Mouse (Mus musculus): ENCODE data around the gene Dus3l. TPM values are rescaled to one million over a fixed set of nuclear protein-coding genes. Genes with fewer than 3 reads are reported as not detected.
A peak's percentile ranks its signal among the peaks of the same experiment; 100 is the strongest.

Gene Dus3l
- polyA plus RNA-seq, 1 experiment from 2014 or later = 24.6 TPM

DNA sequence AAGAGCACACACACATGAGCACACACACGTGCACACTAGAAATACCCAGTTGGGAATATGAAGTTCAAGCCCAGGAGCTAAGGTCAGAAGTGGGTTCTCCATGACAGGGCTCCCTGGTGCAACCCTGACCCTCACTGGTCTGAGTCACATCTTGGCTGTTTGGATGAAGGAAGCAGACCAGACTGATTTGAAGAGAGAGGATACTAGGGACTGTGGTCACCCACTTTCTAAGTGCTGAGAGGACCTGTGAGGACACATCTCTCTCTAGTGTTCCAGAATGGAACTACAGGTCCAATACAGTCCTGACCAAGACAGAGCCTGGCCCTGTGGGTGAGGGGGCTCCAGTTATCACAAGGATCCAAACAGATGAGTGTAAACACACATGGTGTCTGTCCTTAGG is 41.2 kb downstream of the Dus3l start:
- 85% methylated on average over 1 of the region's 1 CpGs for WGBS (ENCODE audit: insufficient replicate concordance)
- ATAC-seq = no peak

DNA sequence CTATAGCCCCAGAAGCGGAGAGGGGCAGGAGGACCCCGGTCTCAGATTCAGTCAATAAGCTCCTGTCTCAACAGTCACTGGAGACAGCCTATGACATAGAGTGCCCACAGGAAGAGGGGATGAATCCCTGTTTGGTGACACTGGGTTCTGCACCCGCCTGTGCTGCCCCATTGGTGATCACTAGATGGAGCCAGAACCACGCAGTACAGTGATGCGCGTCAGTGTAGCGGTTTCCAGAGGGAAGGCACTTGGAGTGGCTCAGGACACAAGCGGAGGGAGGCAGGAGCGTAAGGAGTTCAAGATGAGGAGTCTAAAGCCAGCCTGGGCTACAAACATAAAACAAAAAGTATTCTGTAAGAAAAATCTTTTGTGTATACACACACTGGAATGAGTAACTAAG is 44.0 kb downstream of the Dus3l start:
- no peak overlapping the region for H3K4me2 ChIP-seq
- 13% methylated on average over 9 of the region's 9 CpGs for WGBS (ENCODE audit: insufficient replicate concordance)
- H3K9ac ChIP-seq = no peak overlapping the region
- H3K27me3 ChIP-seq (replicated peaks) = peaks cover 9% of the 10 kb centered on the region
- H3K4me1 ChIP-seq = peaks cover 35% of the 10 kb centered on the region
- peak; percentile 65 for ATAC-seq
- H3K9me3 ChIP-seq (replicated peaks) = no peaks in the 10 kb centered on the region
- no peak overlapping the region for H3K27ac ChIP-seq
- no peak overlapping the region for H3K4me3 ChIP-seq
- peaks cover 24% of the 10 kb centered on the region for H3K36me3 ChIP-seq

More for the DNA sequence above, 41.2 kb downstream of the Dus3l start:
- Histone ChIP-seq H3K4me2 (no peak overlapping the region), H3K4me1 (peaks cover 23% of the 10 kb centered on the region), H3K27me3 (replicated peaks) (peaks cover 7% of the 10 kb centered on the region), H3K27ac (no peak overlapping the region), H3K9ac (no peak overlapping the region), H3K4me3 (no peak overlapping the region), H3K9me3 (replicated peaks) (no peaks in the 10 kb centered on the region), H3K36me3 (peaks cover 51% of the 10 kb centered on the region)

DNA sequence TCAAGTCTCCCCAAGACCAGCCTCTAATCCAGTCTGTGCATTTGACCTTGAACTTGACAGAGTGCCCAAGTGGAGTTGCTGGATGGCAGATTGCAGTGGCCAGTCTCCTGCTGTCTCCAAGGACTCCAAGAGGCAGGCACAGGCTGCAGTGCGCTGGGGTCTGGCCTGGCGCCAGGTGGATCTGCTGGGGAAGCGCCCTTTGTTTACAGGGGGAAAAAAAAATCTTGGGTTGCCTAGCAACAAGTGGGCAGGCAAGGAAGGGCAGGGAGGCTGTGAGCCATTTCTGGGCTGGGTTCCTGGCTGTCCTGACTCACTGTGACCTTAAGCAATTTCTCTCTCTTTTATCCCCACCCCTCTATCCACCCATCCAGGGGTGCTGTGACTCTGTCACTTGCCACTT is 45.7 kb downstream of the Dus3l start:
- 0 out of 2 replicates have a peak, but pooled peaks have one; percentile 17 for ATAC-seq
- 42% methylated on average over 3 of the region's 3 CpGs for WGBS (ENCODE audit: insufficient replicate concordance)
- Histone ChIP-seq H3K9ac (no peak overlapping the region), H3K27ac (no peak overlapping the region), H3K9me3 (replicated peaks) (no peaks in the 10 kb centered on the region), H3K4me2 (no peak overlapping the region), H3K27me3 (replicated peaks) (peaks cover 11% of the 10 kb centered on the region), H3K4me1 (peaks cover 52% of the 10 kb centered on the region), H3K36me3 (peaks cover 10% of the 10 kb centered on the region), H3K4me3 (no peak overlapping the region)

- H3K9me3 ChIP-seq (replicated peaks) = no peaks in the 10 kb centered on the region
- no peak for ATAC-seq
- no peak overlapping the region for H3K4me3 ChIP-seq
- peaks cover 6% of the 10 kb centered on the region for H3K36me3 ChIP-seq
- H3K27ac ChIP-seq = no peak overlapping the region
- peaks cover 4% of the 10 kb centered on the region; the same call in 1 of the 2 replicates for H3K27me3 ChIP-seq (replicated peaks)
- H3K4me1 ChIP-seq = peaks cover 64% of the 10 kb centered on the region
- no peak overlapping the region for H3K4me2 ChIP-seq
- 29% methylated on average over 24 of the region's 24 CpGs for WGBS (ENCODE audit: insufficient replicate concordance)
- no peak overlapping the region for H3K9ac ChIP-seq
Observed at GRCm38 (mm10) chr17:56814316-56815056, 49.9 kb downstream of the Dus3l start.

DNA sequence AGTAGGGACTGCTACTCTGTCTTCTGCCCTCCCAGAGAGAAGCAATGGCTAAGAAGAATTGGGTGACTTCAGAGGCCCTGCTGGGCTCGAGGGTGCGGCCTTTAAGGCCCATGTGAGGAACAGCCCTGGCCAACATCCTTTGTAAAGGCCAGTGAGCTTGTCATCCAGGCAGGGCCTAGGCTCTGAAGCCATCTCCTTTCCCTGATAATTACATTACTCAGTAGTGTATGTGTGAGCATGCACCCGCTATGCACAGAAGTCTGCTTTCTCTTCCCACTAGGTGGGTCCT is 50.4 kb downstream of the Dus3l start:
- H3K27ac ChIP-seq = no peak overlapping the region
- H3K4me1 ChIP-seq = peaks cover 64% of the 10 kb centered on the region
- peak overlapping the region; percentile 14; the same call in 1 of the 2 replicates for H3K9ac ChIP-seq
- peaks cover 4% of the 10 kb centered on the region; the same call in 1 of the 2 replicates for H3K27me3 ChIP-seq (replicated peaks)
- no peak overlapping the region for H3K4me2 ChIP-seq
- ATAC-seq = no peak
- H3K9me3 ChIP-seq (replicated peaks) = no peaks in the 10 kb centered on the region
- peaks cover 6% of the 10 kb centered on the region for H3K36me3 ChIP-seq
- 88% methylated on average over 3 of the region's 3 CpGs for WGBS (ENCODE audit: insufficient replicate concordance)
- H3K4me3 ChIP-seq = no peak overlapping the region

GRCm38 (mm10) chr17:56818067-56818636 is 53.6 kb downstream of the Dus3l start:
- H3K4me3 ChIP-seq = peak overlapping the region; percentile 37
- H3K27ac ChIP-seq = peak overlapping the region; percentile 73

GRCm38 (mm10) chr17:56819032-56819545 is 54.5 kb downstream of the Dus3l start:
- H3K4me1 ChIP-seq = peaks cover 55% of the 10 kb centered on the region
- no peak overlapping the region for H3K4me2 ChIP-seq
- no peaks in the 10 kb centered on the region for H3K9me3 ChIP-seq (replicated peaks)
- H3K27me3 ChIP-seq (replicated peaks) = no peaks in the 10 kb centered on the region
- H3K4me3 ChIP-seq = no peak overlapping the region
- no peak overlapping the region for H3K9ac ChIP-seq
- H3K36me3 ChIP-seq = peaks cover 17% of the 10 kb centered on the region
- WGBS (ENCODE audit: insufficient replicate concordance) = 66% methylated on average over 6 of the region's 6 CpGs
- no peak for ATAC-seq
- H3K27ac ChIP-seq = peak overlapping the region; percentile 43; the same call in 1 of the 2 replicates

More at GRCm38 (mm10) chr17:56818067-56818636, 53.6 kb downstream of the Dus3l start:
- Histone ChIP-seq H3K9me3 (replicated peaks) (no peaks in the 10 kb centered on the region), H3K36me3 (peaks cover 10% of the 10 kb centered on the region), H3K4me1 (peaks cover 58% of the 10 kb centered on the region), H3K9ac (peak overlapping the region; percentile 42; the same call in 1 of the 2 replicates), H3K4me2 (peak overlapping the region; percentile 64), H3K27me3 (replicated peaks) (peaks cover 4% of the 10 kb centered on the region; the same call in 1 of the 2 replicates)
- ATAC-seq = peak; percentile 77
- 27% methylated on average over 11 of the region's 11 CpGs for WGBS (ENCODE audit: insufficient replicate concordance)

Other genes starting within 250 kb of the Dus3l start
- gene Gm20219, start 210.4 kb upstream of the Dus3l start, polyA plus RNA-seq (2016; fragmentation: Nextera tagmentation; extraction: Ambion mirVana) = 0.20 and 0.25 TPM in 2 replicates
- gene Safb2, start 180.2 kb upstream of the Dus3l start, polyA plus RNA-seq (2016; fragmentation: Nextera tagmentation; extraction: Ambion mirVana) = 58.9 and 63.6 TPM in 2 replicates
- gene Safb, start 179.9 kb upstream of the Dus3l start, polyA plus RNA-seq (2016; fragmentation: Nextera tagmentation; extraction: Ambion mirVana) = 73.6 and 79.1 TPM in 2 replicates
- 176 and 179 TPM in 2 replicates for gene 2410015M20Rik, start 155.0 kb upstream of the Dus3l start, polyA plus RNA-seq (2016; fragmentation: Nextera tagmentation; extraction: Ambion mirVana)
- 1,562 and 1,574 TPM in 2 replicates for gene Rpl36, start 151.3 kb upstream of the Dus3l start, polyA plus RNA-seq (2016; fragmentation: Nextera tagmentation; extraction: Ambion mirVana)
- gene Lonp1, start 137.9 kb upstream of the Dus3l start, polyA plus RNA-seq (2016; fragmentation: Nextera tagmentation; extraction: Ambion mirVana) = 61.7 and 65.4 TPM in 2 replicates
- 0.50 and 0.57 TPM in 2 replicates for gene Catsperd, start 136.6 kb upstream of the Dus3l start, polyA plus RNA-seq (2016; fragmentation: Nextera tagmentation; extraction: Ambion mirVana)
- gene Ranbp3, start 91.5 kb upstream of the Dus3l start, polyA plus RNA-seq (2016; fragmentation: Nextera tagmentation; extraction: Ambion mirVana) = 66.3 and 67.5 TPM in 2 replicates
- 265 and 282 TPM in 2 replicates for gene Ndufa11, start 47.0 kb upstream of the Dus3l start, polyA plus RNA-seq (2016; fragmentation: Nextera tagmentation; extraction: Ambion mirVana)
- gene Vmac, start 46.7 kb upstream of the Dus3l start, polyA plus RNA-seq (2016; fragmentation: Nextera tagmentation; extraction: Ambion mirVana) = 3.8 and 4.0 TPM in 2 replicates
- 3.2 and 4.1 TPM in 2 replicates for gene Nrtn, start 7.2 kb upstream of the Dus3l start, polyA plus RNA-seq (2016; fragmentation: Nextera tagmentation; extraction: Ambion mirVana)
- gene Prr22, start 5.5 kb downstream of the Dus3l start, polyA plus RNA-seq (2016; fragmentation: Nextera tagmentation; extraction: Ambion mirVana) = 1.1 and 1.2 TPM in 2 replicates
- gene Rfx2, start 66.3 kb downstream of the Dus3l start, polyA plus RNA-seq (2016; fragmentation: Nextera tagmentation; extraction: Ambion mirVana) = 12.6 and 13.6 TPM in 2 replicates
- gene Acsbg2, start 109.7 kb downstream of the Dus3l start, polyA plus RNA-seq (2016; fragmentation: Nextera tagmentation; extraction: Ambion mirVana) = not detected in 2 replicates
- gene 1700061G19Rik, start 110.7 kb downstream of the Dus3l start, polyA plus RNA-seq (2016; fragmentation: Nextera tagmentation; extraction: Ambion mirVana) = 0.08 and 0.11 TPM in 2 replicates
- 24.4 and 24.7 TPM in 2 replicates for gene Mllt1, start 170.7 kb downstream of the Dus3l start, polyA plus RNA-seq (2016; fragmentation: Nextera tagmentation; extraction: Ambion mirVana)
- not detected in 2 replicates for gene Acer1, start 217.4 kb downstream of the Dus3l start, polyA plus RNA-seq (2016; fragmentation: Nextera tagmentation; extraction: Ambion mirVana)
- gene Clpp, start 225.5 kb downstream of the Dus3l start, polyA plus RNA-seq (2016; fragmentation: Nextera tagmentation; extraction: Ambion mirVana) = 108 and 115 TPM in 2 replicates
- 24.5 and 25.1 TPM in 2 replicates for gene Alkbh7, start 232.6 kb downstream of the Dus3l start, polyA plus RNA-seq (2016; fragmentation: Nextera tagmentation; extraction: Ambion mirVana)
- gene Pspn, start 235.3 kb downstream of the Dus3l start, polyA plus RNA-seq (2016; fragmentation: Nextera tagmentation; extraction: Ambion mirVana) = 0.29 and 0.31 TPM in 2 replicates
- gene Gtf2f1, start 246.5 kb downstream of the Dus3l start, polyA plus RNA-seq (2016; fragmentation: Nextera tagmentation; extraction: Ambion mirVana) = 76.4 and 78.5 TPM in 2 replicates
- 0.11 and 0.33 TPM in 2 replicates for gene Gm17949, start 246.7 kb downstream of the Dus3l start, polyA plus RNA-seq (2016; fragmentation: Nextera tagmentation; extraction: Ambion mirVana)